In the genomic region with DNA sequence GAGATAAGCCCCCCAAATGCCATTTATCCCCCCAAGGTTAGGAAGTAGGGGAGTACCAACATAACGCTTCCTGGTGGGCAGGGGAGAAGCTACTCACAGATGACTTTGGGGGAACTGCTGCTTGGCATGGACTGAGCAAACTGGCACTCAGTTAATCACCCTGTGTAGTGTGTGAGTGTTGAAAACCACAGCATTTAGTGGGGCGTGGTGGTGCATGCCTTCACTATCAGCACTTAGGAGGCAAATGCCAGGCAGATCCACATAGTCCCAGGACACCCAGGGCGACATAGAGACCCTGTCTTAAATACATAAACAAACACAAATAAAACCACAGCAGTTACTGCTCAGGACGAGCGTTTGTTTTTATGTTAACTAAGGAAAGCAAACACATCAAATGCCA, we compare ENCODE assay signal across 17 mouse cellular contexts.
"Had no signal": no experiment of that assay in that cellular context is flagged by ENCODE, and none has a peak within 500 bp of the region (broad histone marks: within the 10 kb centered on the region; RNA-seq: fewer than 3 reads in every experiment).

No protein-coding gene starts in this region.

- H3K4me1 ChIP-seq: liver, embryonic 15.5 days; megakaryocyte, embryonic 14.5 days; midbrain, embryonic 15.5 days had no signal

- H3K4me2 ChIP-seq: limb, embryonic 13.5 days; liver, embryonic 11.5 days; liver, embryonic 15.5 days; midbrain, embryonic 11.5 days; midbrain, embryonic 15.5 days; neural tube, embryonic 13.5 days had no signal

- H3K27ac ChIP-seq: limb, embryonic 13.5 days; liver, embryonic 15.5 days; macrophage; midbrain, embryonic 15.5 days; neural tube, embryonic 13.5 days had no signal

- H3K27me3 ChIP-seq: limb, embryonic 13.5 days; liver, embryonic 15.5 days; megakaryocyte, embryonic 14.5 days; midbrain, embryonic 15.5 days; neural tube, embryonic 13.5 days had no signal

- H3K4me3 ChIP-seq: limb, embryonic 13.5 days; liver, embryonic 15.5 days; megakaryocyte, embryonic 14.5 days; midbrain, embryonic 15.5 days; neural tube, embryonic 13.5 days had no signal

- ATAC-seq: midbrain, embryonic 15.5 days had no signal

- DNase-seq: kidney, postnatal 14 days; left cerebral cortex, postnatal 4 days; lung, adult 2 months; lung, postnatal 10 days; retina, postnatal 1 day; right cerebral cortex, postnatal 4 days; spleen, adult 18-20 months; thymus, adult 18-20 months; thymus, postnatal 14 days had no signal

- H3K9ac ChIP-seq: limb, embryonic 13.5 days; liver, embryonic 15.5 days; midbrain, embryonic 15.5 days; neural tube, embryonic 13.5 days had no signal

- H3K9me3 ChIP-seq: limb, embryonic 13.5 days; liver, embryonic 15.5 days; megakaryocyte, embryonic 14.5 days; midbrain, embryonic 15.5 days; neural tube, embryonic 13.5 days had no signal
